Mouse (Mus musculus) adrenal gland, adult 2 months (tissue): ENCODE results near the gene Myo6. TPM values are rescaled to one million over a fixed set of nuclear protein-coding genes. Genes with fewer than 3 reads are reported as not detected.
"Not testable (repeated sequence)": the region's sequence is repeated elsewhere in the genome, so short reads cannot be mapped to it uniquely, and the experiment has no call there.

Experiments used
- DNase-seq: peaks from one replicate; pipeline ENCODE4 v3.0.0; 2021
- polyA plus RNA-seq: library from polyadenylated mRNA; depleted of rRNA; stranded (reverse); fragments of >200 nt; gene quantifications from 2 replicates; pipeline ENCODE4 v1.2.3, GENCODE M21; 2012
- total RNA-seq, 2 experiments: library from RNA; stranded (reverse); gene quantifications; 2 replicates each; pipeline ENCODE4 v1.2.3; 2021

Myo6 gene
- total and polyA plus RNA-seq, 3 experiments, result 8.6 to 32.9 (median 28.6) TPM

DNA sequence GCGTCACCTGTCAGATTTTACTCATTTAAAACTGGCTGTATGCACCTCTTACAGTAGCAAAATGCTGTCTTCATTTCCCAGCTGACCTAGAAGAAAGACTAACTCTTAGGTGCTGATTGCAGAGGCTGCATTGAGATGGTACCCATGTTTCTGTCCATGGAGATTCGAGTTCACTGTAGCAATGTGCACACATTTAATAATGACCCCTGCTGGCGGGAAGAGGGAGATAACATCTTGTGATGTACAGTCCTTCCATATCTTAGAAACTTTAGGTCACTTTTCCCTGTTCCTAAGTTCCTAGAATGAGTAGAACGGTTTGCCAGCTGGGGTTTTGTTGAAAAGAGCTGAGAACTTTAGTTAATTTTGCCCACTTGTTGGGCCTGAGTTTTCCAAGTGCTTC lies 138.7 kb downstream of the Myo6 start:
- DNase-seq, result peak; percentile 4

DNA sequence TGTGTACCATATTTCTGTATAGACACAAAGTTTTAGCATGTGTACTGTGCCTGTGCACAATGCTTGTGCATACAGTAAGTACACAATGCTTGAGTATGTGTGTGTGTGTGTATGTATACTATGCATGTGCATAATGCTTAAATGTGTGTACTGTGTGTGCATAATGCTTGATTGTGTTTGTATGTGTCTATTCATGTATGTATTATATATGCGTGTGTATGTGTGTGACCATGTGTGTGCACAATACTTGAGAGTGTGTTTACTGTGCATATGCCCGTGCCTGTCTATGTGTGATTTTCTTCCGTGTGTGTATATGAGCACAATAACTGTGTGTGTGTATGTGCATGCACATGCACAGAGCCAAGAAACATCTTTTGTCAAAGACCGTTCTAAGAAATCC lies 141.6 kb downstream of the Myo6 start:
- DNase-seq, result no peak

DNA sequence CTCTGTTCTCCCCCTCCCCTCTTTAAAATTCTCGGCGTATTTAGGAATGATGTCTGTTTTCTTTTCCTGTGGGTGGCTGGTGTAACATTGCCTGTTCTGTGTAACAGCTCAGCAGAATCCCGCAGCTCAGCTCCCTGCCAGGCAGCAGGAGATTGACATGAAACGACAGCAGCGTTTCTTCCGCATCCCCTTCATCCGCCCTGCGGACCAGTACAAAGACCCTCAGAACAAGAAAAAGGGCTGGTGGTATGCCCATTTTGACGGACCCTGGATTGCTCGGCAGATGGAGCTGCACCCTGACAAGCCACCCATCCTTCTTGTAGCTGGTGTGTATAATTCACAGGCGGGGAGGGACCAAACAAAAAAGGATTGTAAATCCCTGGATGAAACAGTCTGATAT lies 142.0 kb downstream of the Myo6 start:
- DNase-seq, result no peak

DNA sequence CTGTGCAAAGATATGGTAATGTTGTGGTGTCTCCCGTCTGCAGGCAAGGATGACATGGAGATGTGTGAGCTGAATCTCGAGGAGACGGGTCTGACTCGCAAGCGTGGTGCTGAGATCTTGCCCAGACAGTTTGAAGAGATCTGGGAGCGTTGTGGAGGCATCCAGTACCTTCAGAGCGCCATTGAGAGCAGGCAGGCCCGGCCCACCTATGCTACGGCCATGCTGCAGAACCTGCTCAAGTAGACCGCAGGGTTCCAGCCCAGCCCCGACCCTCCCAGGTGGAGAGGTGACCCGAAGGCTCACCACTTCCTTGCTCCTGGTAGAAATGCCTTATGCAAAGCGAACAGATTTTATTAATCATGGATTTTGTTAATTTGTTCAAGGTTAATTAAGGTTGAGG lies 142.8 kb downstream of the Myo6 start:
- no peak for DNase-seq

DNA sequence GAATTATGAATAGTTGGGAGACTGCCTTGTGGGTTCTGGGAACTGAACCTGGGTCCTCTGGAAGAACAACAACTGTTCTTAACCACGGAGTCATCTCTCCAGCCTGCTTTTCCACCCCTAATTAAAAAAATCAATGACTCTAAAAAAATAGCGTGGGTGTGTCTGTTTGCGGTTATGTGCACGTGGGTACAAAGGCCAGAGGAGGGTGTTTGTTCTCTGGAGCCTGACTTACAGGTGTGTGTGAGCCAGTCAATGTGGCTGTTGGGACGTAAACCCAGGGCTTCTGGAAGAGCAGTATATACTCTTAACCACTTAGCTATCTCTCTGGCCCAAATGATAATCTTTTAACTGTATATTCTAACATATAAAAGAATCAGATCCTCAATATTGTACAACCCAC lies 148.8 kb downstream of the Myo6 start:
- DNase-seq, result no peak

DNA sequence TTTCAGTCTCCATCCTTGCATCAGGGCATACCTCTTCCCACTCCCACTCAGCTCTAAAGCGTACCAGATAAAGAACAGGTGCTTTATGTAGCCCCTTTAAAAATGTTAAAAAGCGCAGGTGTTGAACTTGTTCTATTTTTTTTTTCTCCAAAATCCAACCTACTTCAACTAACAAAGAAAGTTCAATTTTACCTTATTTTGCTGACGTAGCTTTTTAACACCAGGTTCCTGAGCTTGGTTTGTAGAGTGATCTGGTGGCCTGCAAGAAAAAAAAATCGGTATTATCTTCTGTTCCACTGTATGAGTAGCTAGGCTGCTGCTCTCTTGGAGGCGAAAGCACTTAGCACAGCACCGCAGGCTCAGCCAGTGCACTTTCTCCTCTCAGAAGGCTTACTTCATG lies 151.1 kb downstream of the Myo6 start:
- DNase-seq, result no peak

DNA sequence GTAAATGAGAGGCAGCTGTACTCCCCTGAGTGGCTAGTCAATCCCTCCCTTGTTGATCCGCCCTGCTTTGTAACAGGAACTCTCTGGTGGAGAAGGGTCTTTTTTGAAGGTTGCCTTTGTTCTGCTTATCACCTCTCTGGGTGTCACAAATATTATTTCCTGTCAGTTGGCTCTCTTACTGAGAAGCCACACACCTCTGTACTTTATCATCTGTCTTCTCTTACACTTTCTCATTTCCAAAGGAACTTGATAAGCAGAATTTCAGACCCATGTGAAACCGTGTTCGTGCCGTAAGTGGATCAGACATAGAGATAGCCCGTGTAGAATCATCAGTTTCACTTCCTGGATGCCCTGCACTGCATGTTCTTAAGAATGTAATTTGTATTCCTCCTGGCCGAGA lies 153.2 kb downstream of the Myo6 start:
- DNase-seq, result no peak

DNA sequence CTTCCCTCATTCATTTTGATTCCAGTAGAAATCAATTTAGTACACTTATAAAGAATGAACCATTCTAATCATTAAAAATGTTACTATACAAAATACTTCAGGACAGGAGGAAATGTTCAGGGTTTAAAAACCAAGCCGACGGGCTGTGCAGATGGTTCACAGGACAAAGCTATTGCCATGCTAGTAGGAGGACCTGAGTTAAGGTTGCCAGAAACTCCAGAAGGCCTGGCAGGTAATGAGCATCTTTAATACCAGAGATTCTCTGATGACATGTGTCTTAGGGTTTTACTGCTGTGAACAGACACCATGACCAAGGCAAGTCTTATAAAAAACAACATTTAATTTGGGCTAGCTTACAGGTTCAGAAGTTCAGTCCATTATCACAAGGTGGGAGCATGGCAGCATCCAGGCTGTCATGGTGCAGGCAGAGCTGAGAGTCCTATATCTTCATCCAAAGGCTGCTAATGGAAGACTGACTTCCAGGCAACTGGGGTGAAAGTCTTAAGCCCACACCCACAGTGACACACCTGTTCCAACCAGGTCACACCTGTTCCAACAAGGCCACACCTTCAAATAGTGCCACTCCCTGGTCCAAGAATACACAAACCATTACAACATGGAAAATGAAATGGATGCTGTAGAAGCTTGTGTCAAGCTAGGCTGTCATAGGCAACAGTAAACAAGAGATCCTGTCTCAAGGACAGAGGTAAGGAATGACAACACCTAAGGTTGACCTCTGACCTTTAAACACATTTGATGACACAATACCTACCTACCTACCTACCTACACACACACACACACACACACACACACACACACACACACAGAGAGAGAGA lies 156.4 kb downstream of the Myo6 start:
- DNase-seq, result not testable (repeated sequence)

DNA sequence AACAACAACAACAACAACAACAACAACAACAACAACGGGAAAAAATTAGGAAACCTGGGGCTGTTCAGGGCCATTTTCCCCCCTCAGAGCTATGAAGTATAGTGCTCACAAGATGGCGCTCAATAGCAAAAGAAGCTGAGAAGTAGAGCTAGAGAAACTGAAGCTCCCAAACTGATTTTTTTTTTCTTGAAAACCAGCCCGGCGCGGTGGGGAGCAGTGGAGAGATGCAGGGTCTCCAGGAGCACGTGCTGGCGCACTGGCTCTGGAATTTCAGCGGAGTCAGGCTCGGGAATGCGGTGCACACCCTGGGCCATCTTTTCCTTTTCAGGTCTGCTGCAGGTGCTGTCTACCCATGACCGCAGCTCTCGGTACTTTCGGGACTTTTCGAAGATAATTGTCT lies 167.3 kb downstream of the Myo6 start:
- DNase-seq, result peak; percentile 39

DNA sequence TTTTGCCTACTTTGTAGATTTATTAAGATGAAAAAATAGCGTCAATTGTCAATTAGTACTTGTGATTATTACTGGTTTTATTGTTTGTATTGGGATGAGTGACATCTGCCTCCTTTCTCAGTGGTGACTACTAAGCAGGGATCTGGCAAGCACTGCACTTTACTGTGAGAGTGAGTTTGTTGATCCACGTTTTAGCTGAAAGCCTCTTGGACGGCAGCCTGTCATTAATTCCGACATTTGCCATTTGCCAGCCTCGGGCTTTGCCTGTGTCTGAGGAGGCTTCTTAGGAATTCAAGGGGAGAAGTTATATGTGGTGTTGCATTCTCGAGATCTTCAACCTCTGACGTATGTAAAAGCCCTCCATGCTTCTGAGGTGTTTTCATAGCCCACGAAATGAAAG lies 168.6 kb downstream of the Myo6 start:
- no peak for DNase-seq

DNA sequence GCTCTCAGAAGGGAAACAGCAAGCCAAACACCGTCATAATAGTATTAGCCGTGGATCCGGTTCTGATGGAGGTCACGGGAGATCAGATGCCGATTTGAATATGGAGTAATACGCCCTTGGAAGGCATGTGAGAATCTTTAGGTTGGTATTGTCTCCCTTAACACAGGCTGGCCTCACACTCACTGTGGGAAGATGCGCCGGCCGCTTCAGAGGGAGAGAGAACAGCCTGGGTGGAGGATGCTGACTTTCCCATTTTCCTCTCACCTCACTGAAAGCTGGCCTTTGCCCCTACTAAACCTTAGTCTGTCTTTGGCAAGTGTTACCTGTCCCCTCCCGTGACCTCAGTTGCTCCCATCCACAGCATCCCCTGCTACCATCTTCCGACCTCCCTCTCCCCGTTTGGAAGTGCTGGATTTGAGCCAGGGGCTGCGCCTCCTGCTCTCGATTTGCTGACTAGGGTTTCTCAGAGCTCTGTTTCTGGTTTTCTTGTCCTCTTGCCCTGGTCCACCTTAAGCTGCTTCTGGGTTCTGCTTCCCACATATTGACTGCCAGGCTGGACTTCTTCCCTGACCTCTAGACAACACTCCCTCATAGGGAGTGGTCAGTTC lies 169.3 kb downstream of the Myo6 start:
- no peak for DNase-seq

DNA sequence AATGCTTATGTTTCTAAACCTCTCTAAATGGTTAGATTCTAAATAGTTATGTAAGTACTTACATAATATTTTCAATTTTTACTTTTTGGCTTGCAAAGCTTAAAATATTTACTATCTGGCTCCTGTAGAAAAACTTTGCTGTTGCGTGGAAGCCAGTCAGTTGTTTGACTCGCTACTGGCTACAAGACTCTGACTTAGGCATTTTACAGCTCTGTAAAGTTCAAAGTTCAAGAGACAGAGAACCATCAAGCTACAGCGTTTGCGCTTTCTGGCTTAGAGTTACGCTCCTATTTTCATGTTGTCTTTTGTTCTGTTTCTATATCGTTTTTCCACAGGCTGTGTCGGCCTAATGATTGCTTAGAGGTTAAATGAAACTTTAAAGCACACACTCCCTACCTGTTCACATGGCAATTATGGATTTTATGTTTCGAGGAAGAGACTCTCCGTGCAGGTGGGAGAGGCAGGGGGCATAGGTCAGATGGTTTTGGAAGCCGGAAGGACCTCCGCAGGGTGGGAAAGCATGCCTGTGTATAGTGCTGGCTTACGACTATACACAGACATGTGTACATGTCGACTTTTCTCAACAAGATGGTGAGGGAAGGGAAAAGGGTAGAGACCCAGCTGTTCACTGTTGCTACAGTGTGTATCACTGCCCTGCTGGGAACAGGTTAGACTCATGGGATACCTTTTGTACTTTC lies 171.0 kb downstream of the Myo6 start:
- DNase-seq, result no peak

DNA sequence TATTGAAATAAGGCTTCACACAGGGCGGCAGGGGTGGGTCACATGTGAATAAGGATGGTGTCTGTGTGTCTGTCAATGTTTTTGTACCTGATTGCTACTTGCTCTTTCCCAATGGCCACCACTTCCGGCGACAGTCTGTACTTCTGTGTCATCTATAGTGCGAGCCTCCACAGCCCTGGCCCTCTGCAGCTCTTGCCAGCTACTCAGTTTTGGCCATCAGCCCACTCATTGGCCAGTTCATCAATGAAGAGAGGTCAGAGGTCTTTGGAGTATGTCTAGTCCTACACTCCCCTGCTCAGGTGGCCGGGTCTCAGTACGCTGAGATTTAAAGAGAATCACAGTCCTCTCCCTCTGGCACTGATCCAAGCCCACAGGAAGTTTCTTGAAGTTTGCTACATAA lies 173.2 kb downstream of the Myo6 start:
- no peak for DNase-seq

DNA sequence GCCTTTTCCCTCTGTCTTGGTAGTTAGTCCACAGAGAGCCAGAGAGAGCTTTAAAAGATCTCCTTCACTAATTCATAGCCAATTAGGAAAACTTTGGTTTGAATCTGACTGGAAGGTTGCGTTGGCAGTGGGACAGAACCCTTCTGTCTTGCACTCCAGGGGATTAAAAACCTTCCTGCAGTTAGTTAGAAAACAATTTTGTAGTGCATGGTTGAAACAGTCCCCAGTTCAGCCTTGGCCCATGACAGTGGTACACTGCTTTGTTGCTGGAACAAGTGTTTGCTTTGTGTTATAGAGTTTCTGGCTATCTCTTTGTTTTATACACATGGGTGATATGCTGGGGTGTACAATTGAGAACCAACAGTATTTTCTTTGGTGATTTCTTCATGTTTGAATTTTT lies 176.1 kb downstream of the Myo6 start:
- DNase-seq, result no peak

DNA sequence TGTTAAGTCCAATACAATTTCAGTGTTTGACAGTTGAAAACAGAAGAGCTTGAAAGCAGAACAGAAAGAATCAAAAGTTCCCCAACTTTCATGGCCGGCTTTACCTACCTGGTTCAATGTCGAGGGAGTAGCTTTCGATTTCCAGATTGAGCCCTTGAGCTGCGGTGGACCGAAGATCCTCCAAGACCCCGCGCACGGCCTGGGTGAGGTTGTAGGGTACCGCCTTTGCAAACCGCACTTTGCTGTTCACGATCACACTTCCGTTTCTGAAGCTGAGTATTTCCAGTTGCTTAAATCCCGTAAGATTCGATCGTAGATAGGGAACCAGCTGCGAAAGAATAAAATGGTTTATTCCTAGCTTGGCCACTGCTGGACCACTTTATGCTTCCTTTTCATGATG lies 176.9 kb downstream of the Myo6 start:
- DNase-seq, result no peak

DNA sequence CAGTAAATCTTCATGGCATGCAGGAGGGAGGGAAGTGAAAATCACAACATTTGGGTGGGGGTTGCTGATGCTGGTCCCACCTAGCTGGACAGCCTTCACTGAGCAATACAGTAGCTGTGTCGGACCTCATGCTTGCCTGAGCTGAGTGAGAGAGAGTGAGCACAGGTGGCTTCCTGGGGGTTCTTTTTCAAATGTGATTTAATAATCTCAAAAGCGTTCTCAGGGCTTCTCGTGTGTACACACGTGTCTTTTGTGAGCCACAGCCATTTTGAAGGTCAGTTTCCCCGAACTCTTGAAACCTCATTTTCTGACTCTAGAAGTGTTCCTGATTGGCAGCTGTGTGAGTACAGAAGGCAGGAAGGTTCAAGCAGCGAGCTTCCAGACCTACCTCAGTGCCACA lies 177.7 kb downstream of the Myo6 start:
- no peak for DNase-seq

DNA sequence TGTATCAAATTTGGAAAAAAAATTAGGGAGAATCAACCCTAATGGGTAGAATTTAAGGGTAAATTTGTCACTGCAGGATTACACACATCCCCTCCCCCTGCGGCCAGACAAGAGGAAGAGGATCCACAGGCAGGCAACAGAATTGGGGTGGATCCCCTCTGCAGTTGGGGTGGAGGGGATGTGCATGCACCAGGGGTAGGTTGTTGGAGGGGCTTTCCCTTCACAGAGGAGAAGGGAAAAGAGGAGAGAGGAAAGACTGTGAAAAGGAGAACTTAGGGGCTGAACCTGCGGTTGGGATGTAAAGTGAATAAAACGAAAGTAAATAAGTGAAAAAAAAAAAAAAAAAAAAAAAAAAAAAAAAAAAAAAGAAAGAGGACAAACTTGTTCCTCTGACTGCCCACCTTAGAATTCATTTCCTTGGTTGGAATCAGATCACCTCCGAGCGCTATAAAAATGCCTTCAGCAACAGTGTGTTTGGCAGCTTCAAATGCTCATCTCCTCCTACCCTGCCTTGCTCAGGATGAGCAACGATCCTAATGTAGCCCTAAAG lies 179.7 kb downstream of the Myo6 start:
- no peak for DNase-seq

DNA sequence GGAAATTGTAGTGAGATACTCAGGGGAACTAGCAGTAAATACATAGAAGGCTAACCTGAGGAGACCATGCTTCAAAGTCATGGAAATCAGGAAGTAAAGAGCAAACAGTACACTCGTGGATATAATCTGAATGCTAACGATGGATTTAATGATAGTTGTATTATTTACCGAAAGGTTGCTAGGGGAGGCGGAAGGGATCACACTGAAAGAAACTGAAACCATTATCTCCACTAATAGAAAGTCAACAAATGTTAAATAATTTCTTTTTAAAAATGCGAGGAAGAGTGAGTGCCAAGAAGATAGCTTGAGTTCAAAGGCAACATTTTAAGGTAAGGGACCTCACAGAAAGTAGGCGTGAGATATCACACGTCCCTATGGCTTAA lies 186.5 kb downstream of the Myo6 start:
- DNase-seq, result no peak

DNA sequence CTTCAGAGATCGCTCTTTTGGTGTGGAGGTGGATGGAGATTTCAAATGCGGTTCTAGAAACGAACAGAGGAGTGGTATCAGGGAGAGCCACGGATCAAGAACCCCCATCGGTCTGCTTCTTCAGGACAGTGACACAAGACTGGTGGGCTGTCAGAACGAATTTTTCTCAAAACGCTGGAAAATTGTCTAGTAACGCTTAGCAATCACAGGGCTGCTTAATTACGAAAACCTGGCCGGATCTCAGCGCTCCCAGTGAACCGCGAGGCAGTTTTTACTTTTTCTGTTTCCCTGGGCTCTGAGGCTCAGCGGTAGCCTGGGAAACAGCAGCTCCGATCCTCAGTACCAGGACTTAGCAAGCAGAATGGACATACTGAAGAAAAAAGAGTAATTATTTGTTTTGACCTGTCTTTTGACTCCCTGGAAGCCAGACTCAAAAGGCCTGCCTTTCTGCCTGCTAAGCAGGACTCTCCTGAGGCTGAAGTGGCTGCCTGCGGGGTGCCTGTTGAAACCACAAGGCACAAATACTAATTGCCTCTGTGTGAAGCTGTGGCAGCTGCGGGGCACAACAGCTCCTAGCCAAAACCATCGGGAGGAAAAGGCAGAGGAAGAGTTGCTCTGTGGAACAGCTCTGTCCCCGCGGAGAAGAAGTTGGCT lies 187.0 kb downstream of the Myo6 start:
- DNase-seq, result no peak

DNA sequence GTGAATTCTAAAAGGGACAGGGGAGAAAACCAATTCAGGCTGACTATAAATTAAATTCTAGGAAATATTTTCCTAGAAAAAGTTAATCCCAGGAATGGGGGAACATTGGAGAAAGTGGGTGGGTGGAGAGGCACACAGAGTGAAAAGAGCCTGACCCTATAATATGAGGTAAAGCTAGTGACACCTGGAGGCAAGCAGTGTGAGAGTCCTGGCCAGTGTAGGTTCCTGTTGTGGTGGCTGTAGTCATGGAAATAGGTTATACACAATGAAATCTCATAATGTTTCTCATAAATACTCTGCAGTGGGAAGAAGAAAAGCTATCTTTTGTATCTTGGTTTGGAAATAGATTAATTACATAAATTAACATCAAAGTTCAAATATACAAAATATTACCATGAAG lies 195.2 kb downstream of the Myo6 start:
- no peak for DNase-seq
